Mouse (Mus musculus) kidney, embryonic 14.5 days (tissue): ENCODE data around the gene Arpc2. TPM values are rescaled to one million over a fixed set of nuclear protein-coding genes. Genes with fewer than 3 reads are reported as not detected.

Experiments used
- ATAC-seq: fragments of 200-750 bp; cut with Nextera tagmentation; 2 replicates; pipeline ENCODE4 v1.8.0; 2017; ENCODE audit warnings: moderate number of reproducible peaks, mild to moderate bottlenecking, moderate TSS enrichment, moderate library complexity; ENCODE audit not compliant: low FRiP score, low TSS enrichment
- H3K27ac ChIP-seq: fragments of 300-500 bp; sonication (generic); 2 replicates; pipeline ENCODE4 v1.5.1; 2014; ENCODE audit warnings: low read depth, mild to moderate bottlenecking, low read length, moderate library complexity, mixed read lengths
- H3K27me3 ChIP-seq: fragments of 300-500 bp; sonication (generic); 2 replicates; pipeline ENCODE4 v1.6.1; 2014; ENCODE audit warnings: mild to moderate bottlenecking, low read length; ENCODE audit not compliant: control insufficient read depth, insufficient read depth
- H3K36me3 ChIP-seq: fragments of 300-500 bp; sonication (generic); 2 replicates; pipeline ENCODE4 v1.6.1; 2014; ENCODE audit warnings: low read length, mixed read lengths; ENCODE audit not compliant: control insufficient read depth, insufficient read depth
- H3K4me1 ChIP-seq: fragments of 300-500 bp; sonication (generic); 2 replicates; pipeline ENCODE4 v1.6.1; 2014; ENCODE audit warnings: low read length, mixed read lengths; ENCODE audit not compliant: control insufficient read depth, insufficient read depth
- H3K4me2 ChIP-seq: fragments of 300-500 bp; sonication (generic); replicated peaks from 2 replicates; pipeline ENCODE4 v1.6.1; 2014; ENCODE audit warnings: low read depth, mild to moderate bottlenecking, low read length
- H3K4me3 ChIP-seq: fragments of 300-500 bp; sonication (generic); 2 replicates; pipeline ENCODE4 v1.5.1; 2014; ENCODE audit warnings: mild to moderate bottlenecking, low read length
- H3K9ac ChIP-seq: fragments of 300-500 bp; sonication (generic); 2 replicates; pipeline ENCODE4 v1.6.1; 2014; ENCODE audit warnings: low read depth, mild to moderate bottlenecking, low read length, moderate library complexity
- H3K9me3 ChIP-seq: fragments of 300-500 bp; sonication (generic); 2 replicates; pipeline ENCODE4 v1.6.1; 2016; ENCODE audit warnings: low read length; ENCODE audit not compliant: control insufficient read depth
- WGBS: fragments of 180-500 bp; shearing (Covaris S2); extraction: QIAGEN DNeasy Blood & Tissue Kit; methylation state at CpG from one replicate; pipeline ENCODE4 v1.1.7; 2014; 5-methylcytosine and 5-hydroxymethylcytosine counted together
- polyA plus RNA-seq: library from polyadenylated mRNA; unstranded; fragments of >200 nt; fragmentation: Nextera tagmentation; extraction: Ambion mirVana; gene quantifications from 2 replicates; pipeline ENCODE4 v1.2.1, GENCODE M21; 2014

Arpc2 gene
- 378 and 417 TPM in 2 replicates for polyA plus RNA-seq

GRCm38 (mm10) chr1:74235938-74236589 is at the start of gene Arpc2:
Gene Arpc2 (plus strand): TSS chr1:74236084.
- Histone ChIP-seq H3K4me2 (peak within 1 kb of the TSS; percentile 75), H3K9me3 (no peaks in the 10 kb centered on the region), H3K27ac (peak within 1 kb of the TSS; percentile 79), H3K27me3 (no peaks in the 10 kb centered on the region), H3K4me3 (peak within 1 kb of the TSS; percentile 87), H3K9ac (peak within 1 kb of the TSS; percentile 92), H3K4me1 (peaks cover 34% of the 10 kb centered on the region), H3K36me3 (no peaks in the 10 kb centered on the region)
- WGBS = under 1% methylated on average over 45 of the region's 55 CpGs
- ATAC-seq = peak; percentile 94

- WGBS = 88% methylated on average over 7 of the region's 7 CpGs
- H3K36me3 ChIP-seq = no peaks in the 10 kb centered on the region
- no peak overlapping the region for H3K9ac ChIP-seq
- no peaks in the 10 kb centered on the region for H3K4me1 ChIP-seq
- H3K27me3 ChIP-seq = no peaks in the 10 kb centered on the region
- no peak for ATAC-seq
- no peak overlapping the region for H3K4me3 ChIP-seq
- no peak overlapping the region for H3K27ac ChIP-seq
- H3K4me2 ChIP-seq = no peak overlapping the region
- no peaks in the 10 kb centered on the region for H3K9me3 ChIP-seq
Measured at GRCm38 (mm10) chr1:74190471-74190870, 45.4 kb upstream of the Arpc2 start.

GRCm38 (mm10) chr1:74192711-74193110 is 43.2 kb upstream of the Arpc2 start:
- H3K27ac ChIP-seq = no peak overlapping the region
- no peaks in the 10 kb centered on the region for H3K36me3 ChIP-seq
- H3K4me2 ChIP-seq = no peak overlapping the region
- no peak overlapping the region for H3K9ac ChIP-seq
- 91% methylated on average over 2 of the region's 2 CpGs for WGBS
- H3K4me3 ChIP-seq = no peak overlapping the region
- no peaks in the 10 kb centered on the region for H3K9me3 ChIP-seq
- no peaks in the 10 kb centered on the region for H3K27me3 ChIP-seq
- ATAC-seq = no peak
- H3K4me1 ChIP-seq = no peaks in the 10 kb centered on the region

GRCm38 (mm10) chr1:74194445-74194844 is 41.4 kb upstream of the Arpc2 start, which contains the start of gene Cxcr1:
Gene Cxcr1 (minus strand): TSS chr1:74194631.
- ATAC-seq = no peak

GRCm38 (mm10) chr1:74195961-74196360 is 39.9 kb upstream of the Arpc2 start:
- H3K9ac ChIP-seq = no peak overlapping the region
- no peaks in the 10 kb centered on the region for H3K27me3 ChIP-seq
- whole genome bisulfite sequencing = 51% methylated on average over 7 of the region's 7 CpGs
- no peaks in the 10 kb centered on the region for H3K36me3 ChIP-seq
- H3K4me2 ChIP-seq = no peak overlapping the region
- no peak overlapping the region for H3K27ac ChIP-seq
- H3K4me1 ChIP-seq = no peaks in the 10 kb centered on the region
- H3K9me3 ChIP-seq = no peaks in the 10 kb centered on the region
- ATAC-seq = no peak
- no peak overlapping the region for H3K4me3 ChIP-seq

More at GRCm38 (mm10) chr1:74194445-74194844, 41.4 kb upstream of the Arpc2 start, which contains the start of gene Cxcr1:
- Histone ChIP-seq H3K9me3 (no peaks in the 10 kb centered on the region), H3K4me2 (no peak within 1 kb of the TSS), H3K4me3 (no peak within 1 kb of the TSS), H3K36me3 (no peaks in the 10 kb centered on the region), H3K9ac (no peak within 1 kb of the TSS), H3K27ac (no peak within 1 kb of the TSS), H3K4me1 (no peaks in the 10 kb centered on the region), H3K27me3 (no peaks in the 10 kb centered on the region)
- 59% methylated on average over 8 of the region's 8 CpGs for WGBS

GRCm38 (mm10) chr1:74196621-74197419 is 39.1 kb upstream of the Arpc2 start:
- Histone ChIP-seq H3K27me3 (no peaks in the 10 kb centered on the region), H3K4me2 (no peak overlapping the region), H3K9ac (no peak overlapping the region), H3K27ac (no peak overlapping the region), H3K36me3 (no peaks in the 10 kb centered on the region), H3K9me3 (no peaks in the 10 kb centered on the region), H3K4me1 (no peaks in the 10 kb centered on the region), H3K4me3 (no peak overlapping the region)
- ATAC-seq = no peak; the same call in 1 of the 2 replicates
- 80% methylated on average over 17 of the region's 17 CpGs for WGBS

- Histone ChIP-seq H3K9ac (no peak overlapping the region), H3K4me3 (no peak overlapping the region), H3K9me3 (no peaks in the 10 kb centered on the region), H3K27me3 (no peaks in the 10 kb centered on the region), H3K27ac (no peak overlapping the region), H3K4me2 (no peak overlapping the region), H3K4me1 (no peaks in the 10 kb centered on the region), H3K36me3 (no peaks in the 10 kb centered on the region)
- 78% methylated on average over 12 of the region's 12 CpGs for WGBS
- ATAC-seq = no peak
Measured at GRCm38 (mm10) chr1:74197726-74198470, 38.0 kb upstream of the Arpc2 start.

GRCm38 (mm10) chr1:74199046-74199445 is 36.8 kb upstream of the Arpc2 start:
- Histone ChIP-seq H3K4me3 (no peak overlapping the region), H3K9me3 (no peaks in the 10 kb centered on the region), H3K4me1 (no peaks in the 10 kb centered on the region), H3K27me3 (no peaks in the 10 kb centered on the region), H3K9ac (no peak overlapping the region), H3K27ac (no peak overlapping the region), H3K4me2 (no peak overlapping the region), H3K36me3 (no peaks in the 10 kb centered on the region)
- 86% methylated on average over 8 of the region's 8 CpGs for WGBS
- ATAC-seq = no peak
